Mouse (Mus musculus): ENCODE measurements around the gene Lipc. TPM values are rescaled to one million over a fixed set of nuclear protein-coding genes. Genes with fewer than 3 reads are reported as not detected.

The Lipc gene
- polyA plus RNA-seq, 1 experiment from 2014 or later = not detected

- H3K36me3 ChIP-seq (ENCODE audit: control insufficient read depth, insufficient read depth) = no peaks in the 10 kb centered on the region
- peak; percentile 82 for TF ChIP-seq CTCF (IDR thresholded peaks at IDR 0.05; ENCODE audit: low read depth)
- 64% methylated on average over 15 of the region's 15 CpGs for WGBS
- H3K9ac ChIP-seq (ENCODE audit: low read depth, low read length) = no peak overlapping the region
- no peaks in the 10 kb centered on the region for H3K9me3 ChIP-seq (ENCODE audit: control insufficient read depth)
- H3K4me1 ChIP-seq (replicated peaks; ENCODE audit: control insufficient read depth, insufficient read depth, low read length) = 0 out of 2 replicates have a peak, but pooled peaks cover 4% of the 10 kb centered on the region
- no peak overlapping the region for H3K27ac ChIP-seq (ENCODE audit: low read depth, low read length)
- no peak overlapping the region for H3K4me3 ChIP-seq (ENCODE audit: low read depth, low read length)
- H3K4me2 ChIP-seq (replicated peaks; ENCODE audit: low read depth) = no peak overlapping the region
- H3K27me3 ChIP-seq (replicated peaks; ENCODE audit: control insufficient read depth, insufficient read depth, low read length) = no peaks in the 10 kb centered on the region
- 0 out of 2 replicates have a peak, but pooled peaks have one; percentile 3 for ATAC-seq
Observed at GRCm38 (mm10) chr9:70929840-70930640, 22.0 kb downstream of the Lipc start.

GRCm38 (mm10) chr9:70928472-70928871, 23.6 kb downstream of the Lipc start:
- 90% methylated on average over 1 of the region's 1 CpGs for WGBS
- H3K4me3 ChIP-seq (ENCODE audit: low read depth, low read length) = no peak overlapping the region
- ATAC-seq = no peak
- H3K4me2 ChIP-seq (replicated peaks; ENCODE audit: low read depth) = no peak overlapping the region
- H3K4me1 ChIP-seq (replicated peaks; ENCODE audit: control insufficient read depth, insufficient read depth, low read length) = 0 out of 2 replicates have a peak, but pooled peaks cover 4% of the 10 kb centered on the region
- no peak overlapping the region for H3K9ac ChIP-seq (ENCODE audit: low read depth, low read length)
- no peak for TF ChIP-seq CTCF (IDR thresholded peaks at IDR 0.05; ENCODE audit: low read depth)
- H3K27ac ChIP-seq (ENCODE audit: low read depth, low read length) = no peak overlapping the region
- H3K27me3 ChIP-seq (replicated peaks; ENCODE audit: control insufficient read depth, insufficient read depth, low read length) = no peaks in the 10 kb centered on the region
- H3K36me3 ChIP-seq (ENCODE audit: control insufficient read depth, insufficient read depth) = no peaks in the 10 kb centered on the region
- no peaks in the 10 kb centered on the region for H3K9me3 ChIP-seq (ENCODE audit: control insufficient read depth)

- no peak for TF ChIP-seq CTCF (IDR thresholded peaks at IDR 0.05; ENCODE audit: low read depth)
- Histone ChIP-seq H3K4me3 (ENCODE audit: low read depth, low read length) (no peak overlapping the region), H3K9ac (ENCODE audit: low read depth, low read length) (no peak overlapping the region), H3K9me3 (ENCODE audit: control insufficient read depth) (no peaks in the 10 kb centered on the region), H3K27ac (ENCODE audit: low read depth, low read length) (no peak overlapping the region), H3K4me1 (replicated peaks; ENCODE audit: control insufficient read depth, insufficient read depth, low read length) (0 out of 2 replicates have a peak, but pooled peaks cover 4% of the 10 kb centered on the region), H3K27me3 (replicated peaks; ENCODE audit: control insufficient read depth, insufficient read depth, low read length) (no peaks in the 10 kb centered on the region), H3K36me3 (ENCODE audit: control insufficient read depth, insufficient read depth) (no peaks in the 10 kb centered on the region), H3K4me2 (replicated peaks; ENCODE audit: low read depth) (no peak overlapping the region)
- ATAC-seq = no peak
Observed at GRCm38 (mm10) chr9:70927701-70928100, 24.3 kb downstream of the Lipc start.

GRCm38 (mm10) chr9:70926820-70927588, 25.0 kb downstream of the Lipc start:
- Histone ChIP-seq H3K9me3 (ENCODE audit: control insufficient read depth) (no peaks in the 10 kb centered on the region), H3K27ac (ENCODE audit: low read depth, low read length) (no peak overlapping the region), H3K4me2 (replicated peaks; ENCODE audit: low read depth) (no peak overlapping the region), H3K27me3 (replicated peaks; ENCODE audit: control insufficient read depth, insufficient read depth, low read length) (no peaks in the 10 kb centered on the region), H3K9ac (ENCODE audit: low read depth, low read length) (no peak overlapping the region), H3K36me3 (ENCODE audit: control insufficient read depth, insufficient read depth) (no peaks in the 10 kb centered on the region), H3K4me3 (ENCODE audit: low read depth, low read length) (no peak overlapping the region), H3K4me1 (replicated peaks; ENCODE audit: control insufficient read depth, insufficient read depth, low read length) (0 out of 2 replicates have a peak, but pooled peaks cover 10% of the 10 kb centered on the region)
- ATAC-seq = peak; percentile 38
- peak; percentile 57 for TF ChIP-seq CTCF (IDR thresholded peaks at IDR 0.05; ENCODE audit: low read depth)
- WGBS = 53% methylated on average over 6 of the region's 6 CpGs

- Histone ChIP-seq H3K36me3 (ENCODE audit: control insufficient read depth, insufficient read depth) (no peaks in the 10 kb centered on the region), H3K9ac (ENCODE audit: low read depth, low read length) (no peak overlapping the region), H3K4me2 (replicated peaks; ENCODE audit: low read depth) (no peak overlapping the region), H3K4me1 (replicated peaks; ENCODE audit: control insufficient read depth, insufficient read depth, low read length) (0 out of 2 replicates have a peak, but pooled peaks cover 12% of the 10 kb centered on the region), H3K27me3 (replicated peaks; ENCODE audit: control insufficient read depth, insufficient read depth, low read length) (no peaks in the 10 kb centered on the region), H3K9me3 (ENCODE audit: control insufficient read depth) (no peaks in the 10 kb centered on the region), H3K4me3 (ENCODE audit: low read depth, low read length) (no peak overlapping the region), H3K27ac (ENCODE audit: low read depth, low read length) (no peak overlapping the region)
- no peak for TF ChIP-seq CTCF (IDR thresholded peaks at IDR 0.05; ENCODE audit: low read depth)
- no peak for ATAC-seq
- 95% methylated on average over 6 of the region's 6 CpGs for WGBS
Observed at GRCm38 (mm10) chr9:70925225-70925624, 26.8 kb downstream of the Lipc start.

GRCm38 (mm10) chr9:70924763-70925162, 27.3 kb downstream of the Lipc start:
- Histone ChIP-seq H3K9me3 (ENCODE audit: control insufficient read depth) (no peaks in the 10 kb centered on the region), H3K27ac (ENCODE audit: low read depth, low read length) (no peak overlapping the region), H3K4me2 (replicated peaks; ENCODE audit: low read depth) (no peak overlapping the region), H3K4me1 (replicated peaks; ENCODE audit: control insufficient read depth, insufficient read depth, low read length) (0 out of 2 replicates have a peak, but pooled peaks cover 12% of the 10 kb centered on the region), H3K36me3 (ENCODE audit: control insufficient read depth, insufficient read depth) (no peaks in the 10 kb centered on the region), H3K4me3 (ENCODE audit: low read depth, low read length) (no peak overlapping the region), H3K27me3 (replicated peaks; ENCODE audit: control insufficient read depth, insufficient read depth, low read length) (no peaks in the 10 kb centered on the region), H3K9ac (ENCODE audit: low read depth, low read length) (no peak overlapping the region)
- ATAC-seq = no peak
- peak; percentile 50 for TF ChIP-seq CTCF (IDR thresholded peaks at IDR 0.05; ENCODE audit: low read depth)
- 91% methylated on average over 3 of the region's 3 CpGs for WGBS

Data from intestine, postnatal 0 days (tissue).